Mouse (Mus musculus) spleen, adult 2 months (tissue): ENCODE results near the gene Tomm6.

Experiments used
- CTCF ChIP-seq: fragments of 200-500 bp; IDR thresholded peaks from 2 replicates; pipeline ENCODE4 v1.5.1; 2011; ENCODE audit warnings: mild to moderate bottlenecking, inconsistent platforms; ENCODE audit not compliant: insufficient read depth, insufficient read length, insufficient replicate concordance; ENCODE audit errors: extremely low read depth
- POLR2A ChIP-seq: fragments of 200-500 bp; IDR thresholded peaks from 2 replicates; pipeline ENCODE4 v1.6.1; 2011; ENCODE audit warnings: low read depth, low read length, inconsistent platforms

DNA sequence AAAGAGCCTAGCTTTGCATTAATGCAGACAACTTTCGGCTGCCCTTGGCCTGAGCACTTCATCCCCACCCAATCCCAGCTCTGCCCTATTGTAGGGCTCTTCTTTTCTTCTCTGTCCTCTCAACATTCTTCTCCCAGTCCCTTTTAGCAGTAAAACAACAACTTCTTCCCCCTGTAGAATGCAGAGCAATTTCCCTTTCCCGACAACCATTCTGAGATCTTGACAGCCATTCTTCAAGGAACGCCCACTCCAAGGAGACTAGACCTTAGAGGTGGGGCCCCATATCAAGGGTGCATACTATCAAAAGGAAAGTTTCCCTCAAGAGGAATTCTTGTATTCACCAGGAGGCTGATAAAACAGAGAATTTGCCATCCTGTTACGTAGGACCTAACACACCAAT lies 39.2 kb downstream of the Tomm6 start:
- TF ChIP-seq POLR2A (no peak), CTCF (no peak)
